Mouse (Mus musculus) embryonic fibroblast, embryonic 13.5 days (primary cell): Measurements from ENCODE around the gene Klk4. TPM values are rescaled to one million over a fixed set of nuclear protein-coding genes. Genes with fewer than 3 reads are reported as not detected.

Experiments
- H3K27ac ChIP-seq: 2 replicates; pipeline ENCODE4 v1.5.1; 2012; ENCODE audit warnings: low read length, control low read depth, inconsistent platforms; ENCODE audit not compliant: insufficient read depth
- H3K4me1 ChIP-seq: 2 replicates; pipeline ENCODE4 v1.6.1; 2011; ENCODE audit warnings: low read length; ENCODE audit not compliant: control insufficient read depth, insufficient read depth
- H3K4me3 ChIP-seq: 2 replicates; pipeline ENCODE4 v1.5.1; 2011; ENCODE audit warnings: mild to moderate bottlenecking, control low read depth, low read length; ENCODE audit not compliant: insufficient read depth
- CTCF ChIP-seq: IDR thresholded peaks from 2 replicates; pipeline ENCODE4 v1.5.1; 2011; ENCODE audit warnings: mild to moderate bottlenecking, control low read depth, low read length, moderate library complexity, borderline replicate concordance; ENCODE audit not compliant: insufficient read depth
- POLR2A ChIP-seq: IDR thresholded peaks from 2 replicates; pipeline ENCODE4 v1.6.1; 2011; ENCODE audit warnings: low read depth, mild to moderate bottlenecking, control low read depth, low read length, moderate library complexity
- polyA plus RNA-seq: library from polyadenylated mRNA; stranded (reverse); fragments of >200 nt; gene quantifications from 2 replicates; pipeline ENCODE4 v1.2.4, GENCODE M21; 2011; ENCODE audit warnings: low read depth; ENCODE audit not compliant: missing spikeins, insufficient read length

Klk4 gene
- polyA plus RNA-seq, 1 experiment: not detected

DNA sequence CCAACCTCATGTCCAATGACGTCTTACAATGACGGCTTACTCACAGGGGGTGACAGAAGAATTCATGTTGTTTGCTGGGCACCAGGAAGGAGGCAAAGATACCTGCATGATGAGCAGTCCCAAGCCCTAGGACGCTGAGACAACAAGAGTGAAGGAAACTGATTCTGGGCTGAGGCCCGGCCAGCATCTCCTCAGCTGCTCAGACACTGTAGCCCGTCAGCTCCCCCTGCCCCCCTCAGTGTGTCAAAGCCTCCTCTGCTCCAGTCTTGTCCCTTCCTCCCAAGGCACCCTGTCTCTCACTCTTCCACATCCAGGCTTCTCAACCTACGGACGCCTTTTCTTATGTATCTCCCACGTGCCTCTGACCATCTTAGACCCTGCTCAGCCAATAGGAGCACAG is 37.9 kb downstream of the Klk4 start:
- no peak overlapping the region for H3K4me3 ChIP-seq
- TF ChIP-seq CTCF (no peak), POLR2A (no peak)
- H3K4me1 ChIP-seq: no peaks in the 10 kb centered on the region
- H3K27ac ChIP-seq: no peak overlapping the region

DNA sequence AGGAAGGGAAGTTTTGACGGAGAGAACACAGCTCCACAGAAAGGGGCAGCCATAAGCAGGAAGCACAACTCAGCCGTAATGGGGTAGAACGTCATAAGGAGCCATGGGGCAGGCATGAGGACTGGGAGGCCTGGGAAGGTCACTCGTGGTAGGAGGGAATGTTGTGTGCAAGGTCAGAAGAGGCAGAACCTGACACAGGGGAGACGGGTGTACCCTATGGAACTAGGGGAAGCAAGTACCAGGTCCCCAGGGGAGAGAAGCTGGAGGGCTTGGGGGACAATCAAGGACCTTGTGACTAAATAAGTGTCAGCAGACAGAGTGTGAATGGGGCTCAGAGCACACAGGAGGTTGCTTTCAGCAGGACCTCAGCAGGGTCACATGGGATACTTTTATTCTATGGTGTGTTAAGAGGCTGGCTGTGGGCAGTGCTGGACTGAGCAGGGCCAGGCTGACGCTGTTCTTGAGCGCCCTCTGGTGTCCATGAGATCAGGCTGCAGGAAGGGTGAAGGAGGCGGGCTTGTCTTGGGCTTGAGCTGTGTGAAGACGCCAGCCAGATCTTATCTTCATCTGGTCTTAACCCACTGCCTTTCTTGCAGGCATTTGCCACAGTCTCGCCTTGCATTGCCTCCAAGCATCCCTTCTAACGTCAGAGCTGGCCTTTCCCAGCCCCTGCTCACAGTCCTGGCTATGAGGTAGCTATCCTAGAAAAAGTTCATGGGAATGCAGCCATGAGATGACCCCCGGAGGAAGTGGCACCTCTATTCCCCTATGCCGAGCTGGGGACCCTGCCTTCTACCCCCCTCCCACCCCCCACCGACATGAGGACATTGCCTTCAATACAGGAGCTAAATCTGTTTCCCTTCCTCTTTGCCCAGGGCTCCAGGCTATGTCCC is 38.8 kb downstream of the Klk4 start:
- H3K4me3 ChIP-seq: no peak overlapping the region
- no peaks in the 10 kb centered on the region for H3K4me1 ChIP-seq
- H3K27ac ChIP-seq: no peak overlapping the region
- TF ChIP-seq POLR2A: no peak
- TF ChIP-seq CTCF: peak; percentile 97

DNA sequence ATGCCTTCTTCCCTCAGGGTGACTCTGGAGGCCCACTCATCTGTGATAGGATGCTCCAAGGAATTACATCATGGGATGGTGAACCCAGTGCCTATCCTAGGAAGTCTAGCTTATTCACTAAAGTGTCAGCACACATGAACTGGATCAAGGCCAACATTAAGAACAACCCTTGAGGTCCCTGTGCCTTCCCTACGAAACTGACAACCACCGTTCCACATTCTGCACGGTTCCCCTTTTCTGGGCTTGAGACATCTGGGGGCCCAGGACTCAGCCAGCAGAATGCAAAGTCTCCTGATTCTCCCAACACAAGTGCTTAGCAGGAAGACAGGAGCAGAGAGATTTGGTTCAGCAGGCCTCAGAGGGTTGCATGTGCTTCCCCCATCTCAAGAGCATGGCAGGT is 39.6 kb downstream of the Klk4 start:
- no peak overlapping the region for H3K27ac ChIP-seq
- no peaks in the 10 kb centered on the region for H3K4me1 ChIP-seq
- TF ChIP-seq CTCF: no peak
- TF ChIP-seq POLR2A: no peak
- no peak overlapping the region for H3K4me3 ChIP-seq

DNA sequence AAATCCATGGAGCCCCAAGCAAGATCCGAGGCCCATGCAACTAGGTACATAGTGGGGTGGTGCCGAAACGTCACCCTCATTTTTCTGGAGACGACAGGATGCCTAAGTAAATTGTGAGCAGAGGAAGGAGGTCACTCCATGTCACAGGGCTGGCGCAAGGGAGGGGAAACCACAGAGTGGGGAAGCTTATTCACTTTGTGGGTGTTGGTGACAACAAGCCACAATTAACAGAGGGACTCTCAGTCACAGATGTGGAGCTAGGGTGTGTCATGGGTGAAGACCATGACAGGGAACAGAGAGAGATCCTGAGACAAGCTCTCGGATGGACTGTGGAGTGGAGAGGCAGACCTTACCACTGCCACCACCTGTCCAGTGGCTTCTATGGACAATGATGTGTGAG is 40.1 kb downstream of the Klk4 start:
- H3K4me3 ChIP-seq: no peak overlapping the region
- no peak for TF ChIP-seq POLR2A
- TF ChIP-seq CTCF: no peak
- H3K4me1 ChIP-seq: no peaks in the 10 kb centered on the region
- no peak overlapping the region for H3K27ac ChIP-seq

DNA sequence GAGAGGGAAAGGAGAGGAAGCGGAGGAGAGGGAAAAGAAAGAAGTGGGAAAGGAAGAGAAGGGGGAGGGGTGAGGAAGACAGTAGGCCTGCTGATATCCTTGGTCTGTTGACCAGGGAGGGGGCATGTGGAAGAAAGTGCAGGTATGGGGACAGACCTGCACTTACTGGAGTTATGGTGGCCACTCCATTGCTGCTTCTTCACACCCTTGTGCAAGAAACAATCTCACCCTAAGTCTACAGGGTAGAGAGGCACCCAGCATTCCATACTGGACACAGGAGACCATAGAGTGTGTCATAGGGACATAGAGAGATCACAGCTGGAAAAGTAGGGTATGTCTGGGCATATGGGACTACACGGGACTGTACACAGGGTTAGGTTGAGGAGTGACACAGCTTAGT is 41.0 kb downstream of the Klk4 start:
- Histone ChIP-seq H3K27ac (no peak overlapping the region), H3K4me3 (no peak overlapping the region), H3K4me1 (no peaks in the 10 kb centered on the region)
- TF ChIP-seq POLR2A: no peak
- TF ChIP-seq CTCF: no peak

DNA sequence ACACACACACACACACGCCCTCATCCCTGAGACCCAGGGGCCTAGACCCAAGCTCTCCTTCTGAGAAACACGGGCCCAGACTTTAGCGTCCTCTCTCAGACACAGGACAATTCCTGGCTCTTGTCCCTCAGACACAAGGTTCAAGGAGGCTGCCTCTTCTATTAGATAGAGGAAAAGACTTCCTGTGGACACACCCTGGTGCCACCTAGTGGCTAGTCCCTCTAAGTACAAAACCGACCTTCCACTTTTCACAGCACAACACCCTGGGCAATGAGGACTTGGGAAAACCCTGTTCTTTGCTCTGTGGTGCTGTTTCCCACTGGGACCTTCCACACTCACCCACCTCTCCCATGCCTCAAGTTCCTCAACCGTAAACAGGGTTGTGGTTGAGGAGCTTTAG is 45.0 kb downstream of the Klk4 start:
- no peak overlapping the region for H3K4me3 ChIP-seq
- TF ChIP-seq POLR2A: no peak
- TF ChIP-seq CTCF: no peak
- H3K4me1 ChIP-seq: no peaks in the 10 kb centered on the region
- no peak overlapping the region for H3K27ac ChIP-seq

DNA sequence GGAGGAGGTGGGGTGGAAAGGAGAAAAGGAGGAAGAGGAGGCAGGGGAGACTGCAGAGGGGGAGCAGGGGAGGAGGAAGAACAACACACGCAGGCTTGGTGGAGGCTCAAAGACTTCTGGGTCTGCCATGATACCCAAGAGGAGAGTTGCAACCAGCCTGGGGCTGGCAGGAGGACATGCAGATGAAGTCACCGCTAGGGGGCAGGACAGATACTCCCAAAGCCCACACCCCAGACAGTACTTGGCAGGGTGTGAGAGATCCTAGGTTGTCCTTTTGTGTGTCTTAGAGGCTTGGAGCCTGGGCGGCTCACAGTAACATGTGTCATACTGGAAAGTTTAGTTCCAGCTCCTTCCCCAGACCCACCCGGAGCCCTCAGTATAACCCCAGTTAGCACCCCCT is 47.6 kb downstream of the Klk4 start:
- Histone ChIP-seq H3K4me1 (no peaks in the 10 kb centered on the region), H3K4me3 (no peak overlapping the region), H3K27ac (no peak overlapping the region)
- TF ChIP-seq CTCF: no peak
- TF ChIP-seq POLR2A: no peak

DNA sequence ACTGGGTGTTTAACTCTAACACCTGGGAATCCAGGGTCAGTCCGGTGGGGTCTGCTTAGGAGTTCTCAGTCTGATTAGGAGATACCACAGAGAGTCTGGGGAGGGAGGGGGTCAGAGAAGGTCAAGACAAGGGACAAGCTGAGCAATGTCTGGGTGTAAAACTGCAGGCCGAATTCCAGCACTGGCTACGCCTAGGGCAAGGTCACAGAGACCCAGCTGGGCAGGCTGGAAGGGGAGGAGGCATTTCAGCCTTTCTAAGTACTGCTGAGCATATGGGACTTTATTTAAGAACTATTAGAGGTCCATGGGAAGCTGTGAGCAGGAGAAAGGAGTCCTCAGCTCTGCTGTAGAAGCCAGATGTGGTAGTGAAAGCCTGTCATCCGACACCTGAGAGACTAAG is 51.4 kb downstream of the Klk4 start:
- no peak overlapping the region for H3K27ac ChIP-seq
- no peak for TF ChIP-seq POLR2A
- no peak overlapping the region for H3K4me3 ChIP-seq
- H3K4me1 ChIP-seq: no peaks in the 10 kb centered on the region

DNA sequence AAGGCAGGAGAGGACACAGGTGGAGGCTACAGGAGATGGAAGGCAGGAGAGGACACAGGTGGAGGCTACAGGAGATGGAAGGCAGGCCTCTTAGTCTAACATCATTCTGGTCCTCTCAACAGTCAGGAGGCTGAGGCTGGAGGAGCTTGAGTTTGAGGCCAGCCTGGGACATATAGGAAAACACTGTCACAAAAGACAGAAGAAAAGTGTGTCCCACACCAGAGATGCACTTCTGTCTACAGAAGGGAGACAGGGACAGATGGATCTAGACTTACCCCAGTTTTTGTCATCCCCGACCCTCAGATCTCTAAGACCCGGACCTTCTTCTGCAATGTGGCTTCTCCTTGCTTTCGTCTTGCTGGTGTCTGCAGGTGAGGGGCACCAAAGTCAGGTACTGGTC is 52.5 kb downstream of the Klk4 start, which contains the start of gene Klk15:
TSS of gene Klk15 (plus strand) at position 301 of the 400 bp plus-strand sequence.
- no peak for TF ChIP-seq POLR2A
- no peak for TF ChIP-seq CTCF
- Histone ChIP-seq H3K4me1 (no peaks in the 10 kb centered on the region), H3K4me3 (no peak within 1 kb of the TSS), H3K27ac (no peak within 1 kb of the TSS)

DNA sequence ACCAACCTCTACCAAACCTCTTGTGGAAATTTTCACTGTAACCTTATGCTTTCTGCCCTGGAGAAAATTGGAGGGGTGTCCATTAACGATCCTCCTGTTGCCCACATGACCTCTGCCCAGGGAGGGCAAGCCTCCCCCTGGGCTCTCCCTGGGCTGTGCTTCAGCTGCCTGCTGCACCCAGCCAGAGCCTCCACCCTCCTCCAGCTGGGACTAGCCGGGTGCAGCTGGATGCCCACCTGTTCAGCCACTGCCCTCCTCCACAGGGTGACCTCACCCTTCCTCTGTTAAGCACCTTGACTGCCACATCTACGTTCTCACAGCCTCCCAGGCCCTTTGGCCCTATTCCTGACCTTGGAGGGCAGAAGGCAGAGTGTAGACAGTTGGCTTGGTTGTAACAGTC is 53.8 kb downstream of the Klk4 start:
- H3K4me1 ChIP-seq: no peaks in the 10 kb centered on the region
- TF ChIP-seq POLR2A (no peak), CTCF (no peak)
- no peak overlapping the region for H3K27ac ChIP-seq
- H3K4me3 ChIP-seq: no peak overlapping the region

Other genes with a start within 250 kb of the Klk4 start
- gene Ceacam18, start 246.5 kb upstream of the Klk4 start, polyA plus RNA-seq: not detected in 2 replicates
- not detected in 2 replicates for gene Siglece, start 221.0 kb upstream of the Klk4 start, polyA plus RNA-seq
- 6.5 and 6.6 TPM in 2 replicates for gene Ctu1, start 209.1 kb upstream of the Klk4 start, polyA plus RNA-seq
- gene Klk14, start 190.7 kb upstream of the Klk4 start, polyA plus RNA-seq: not detected in 2 replicates
- not detected in 2 replicates for gene Klk13, start 168.6 kb upstream of the Klk4 start, polyA plus RNA-seq
- not detected in 2 replicates for gene Klk12, start 112.3 kb upstream of the Klk4 start, polyA plus RNA-seq
- not detected in 2 replicates for gene Klk11, start 106.6 kb upstream of the Klk4 start, polyA plus RNA-seq
- gene Klk10, start 100.1 kb upstream of the Klk4 start, polyA plus RNA-seq: 0.63 and 1.8 TPM in 2 replicates
- gene Klk9, start 89.3 kb upstream of the Klk4 start, polyA plus RNA-seq: not detected in 2 replicates
- gene Klk8, start 83.6 kb upstream of the Klk4 start, polyA plus RNA-seq: 6.2 and 12.8 TPM in 2 replicates
- not detected in 2 replicates for gene Klk7, start 69.9 kb upstream of the Klk4 start, polyA plus RNA-seq
- gene Klk6, start 56.7 kb upstream of the Klk4 start, polyA plus RNA-seq: not detected in 2 replicates
- gene Klk5, start 39.2 kb upstream of the Klk4 start, polyA plus RNA-seq: not detected in 2 replicates
- not detected in 2 replicates for gene Klk15, start 52.6 kb downstream of the Klk4 start, polyA plus RNA-seq
- not detected in 2 replicates for gene Klk1b8, start 69.5 kb downstream of the Klk4 start, polyA plus RNA-seq
- not detected in 2 replicates for gene Klk1b1, start 85.6 kb downstream of the Klk4 start, polyA plus RNA-seq
- gene Klk1b9, start 94.9 kb downstream of the Klk4 start, polyA plus RNA-seq: not detected in 2 replicates
- gene Klk1b11, start 114.7 kb downstream of the Klk4 start, polyA plus RNA-seq: not detected in 2 replicates
- not detected in 2 replicates for gene Klk1b26, start 131.0 kb downstream of the Klk4 start, polyA plus RNA-seq
- gene Klk1b27, start 171.1 kb downstream of the Klk4 start, polyA plus RNA-seq: not detected in 2 replicates
- not detected in 2 replicates for gene Klk1b21, start 221.2 kb downstream of the Klk4 start, polyA plus RNA-seq
- not detected in 2 replicates for gene Klk1b22, start 231.5 kb downstream of the Klk4 start, polyA plus RNA-seq